Mouse (Mus musculus): ENCODE results near the gene Rnasel. TPM values are rescaled to one million over a fixed set of nuclear protein-coding genes. Genes with fewer than 3 reads are reported as not detected.

Rnasel gene
- polyA plus RNA-seq, 2 experiments, result 10.0 to 23.5 TPM

GRCm38 (mm10) chr1:153703445-153703991, 45.7 kb upstream of the Rnasel start:
- peak; percentile 49 for ATAC-seq (ENCODE audit: low FRiP score, low read depth)
- no peak overlapping the region for H3K9ac ChIP-seq (ENCODE audit: low read depth, low read length, severe bottlenecking)
- no peaks in the 10 kb centered on the region for H3K27me3 ChIP-seq (ENCODE audit: control insufficient read depth, insufficient read depth, low read length)
- TF ChIP-seq POLR2A (IDR thresholded peaks at IDR 0.05; ENCODE audit: borderline replicate concordance, extremely low read depth, insufficient read depth, insufficient read length), result no peak
- WGBS, result 7% methylated on average over 10 of the region's 12 CpGs
- no peaks in the 10 kb centered on the region for H3K36me3 ChIP-seq (ENCODE audit: control insufficient read depth, insufficient read depth, low read length)
- H3K4me1 ChIP-seq (ENCODE audit: control insufficient read depth, insufficient read depth, low read length), result peaks cover 52% of the 10 kb centered on the region
- H3K4me3 ChIP-seq (replicated peaks; ENCODE audit: low read length), result no peak overlapping the region
- no peak overlapping the region; the same call in 1 of the 2 replicates for H3K4me2 ChIP-seq (replicated peaks; ENCODE audit: low read depth, low read length, severe bottlenecking)
- 0 out of 2 replicates have a peak, but pooled peaks cover 4% of the 10 kb centered on the region for H3K9me3 ChIP-seq (ENCODE audit: control insufficient read depth, low read length)
- peak; percentile 64 for DNase-seq (ENCODE audit: low spot score)
- no peak overlapping the region for H3K27ac ChIP-seq (replicated peaks; ENCODE audit: low read depth, low read length)

GRCm38 (mm10) chr1:153704174-153704573, 45.1 kb upstream of the Rnasel start:
- WGBS, result 9% methylated on average over 7 of the region's 7 CpGs
- Histone ChIP-seq H3K36me3 (ENCODE audit: control insufficient read depth, insufficient read depth, low read length) (no peaks in the 10 kb centered on the region), H3K27me3 (ENCODE audit: control insufficient read depth, insufficient read depth, low read length) (no peaks in the 10 kb centered on the region), H3K4me2 (replicated peaks; ENCODE audit: low read depth, low read length, severe bottlenecking) (no peak overlapping the region), H3K4me1 (ENCODE audit: control insufficient read depth, insufficient read depth, low read length) (peaks cover 46% of the 10 kb centered on the region), H3K27ac (replicated peaks; ENCODE audit: low read depth, low read length) (no peak overlapping the region), H3K9me3 (ENCODE audit: control insufficient read depth, low read length) (0 out of 2 replicates have a peak, but pooled peaks cover 4% of the 10 kb centered on the region), H3K4me3 (replicated peaks; ENCODE audit: low read length) (no peak overlapping the region), H3K9ac (ENCODE audit: low read depth, low read length, severe bottlenecking) (no peak overlapping the region)
- TF ChIP-seq POLR2A (IDR thresholded peaks at IDR 0.05; ENCODE audit: borderline replicate concordance, extremely low read depth, insufficient read depth, insufficient read length), result no peak
- no peak for ATAC-seq (ENCODE audit: low FRiP score, low read depth)
- no peak for DNase-seq (ENCODE audit: low spot score)

- no peak overlapping the region for H3K4me2 ChIP-seq (replicated peaks; ENCODE audit: low read depth, low read length, severe bottlenecking)
- WGBS, result 26% methylated on average over 3 of the region's 3 CpGs
- H3K9ac ChIP-seq (ENCODE audit: low read depth, low read length, severe bottlenecking), result no peak overlapping the region
- no peak overlapping the region for H3K27ac ChIP-seq (replicated peaks; ENCODE audit: low read depth, low read length)
- peak; percentile 53 for DNase-seq (ENCODE audit: low spot score)
- H3K36me3 ChIP-seq (ENCODE audit: control insufficient read depth, insufficient read depth, low read length), result no peaks in the 10 kb centered on the region
- H3K4me1 ChIP-seq (ENCODE audit: control insufficient read depth, insufficient read depth, low read length), result peaks cover 38% of the 10 kb centered on the region
- no peak overlapping the region for H3K4me3 ChIP-seq (replicated peaks; ENCODE audit: low read length)
- TF ChIP-seq POLR2A (IDR thresholded peaks at IDR 0.05; ENCODE audit: borderline replicate concordance, extremely low read depth, insufficient read depth, insufficient read length), result no peak
- no peaks in the 10 kb centered on the region for H3K27me3 ChIP-seq (ENCODE audit: control insufficient read depth, insufficient read depth, low read length)
- ATAC-seq (ENCODE audit: low FRiP score, low read depth), result peak; percentile 77
- 0 out of 2 replicates have a peak, but pooled peaks cover 4% of the 10 kb centered on the region for H3K9me3 ChIP-seq (ENCODE audit: control insufficient read depth, low read length)
These were observed 44.2 kb upstream of the Rnasel start for GRCm38 (mm10) chr1:153704996-153705395.

- no peaks in the 10 kb centered on the region for H3K36me3 ChIP-seq (ENCODE audit: control insufficient read depth, insufficient read depth, low read length)
- peaks cover 17% of the 10 kb centered on the region for H3K4me1 ChIP-seq (ENCODE audit: control insufficient read depth, insufficient read depth, low read length)
- no peak overlapping the region for H3K4me3 ChIP-seq (replicated peaks; ENCODE audit: low read length)
- no peak overlapping the region for H3K9ac ChIP-seq (ENCODE audit: low read depth, low read length, severe bottlenecking)
- H3K27me3 ChIP-seq (ENCODE audit: control insufficient read depth, insufficient read depth, low read length), result no peaks in the 10 kb centered on the region
- DNase-seq (ENCODE audit: low spot score) (no peak), ATAC-seq (ENCODE audit: low FRiP score, low read depth) (no peak)
- 83% methylated on average over 5 of the region's 5 CpGs for WGBS
- no peak for TF ChIP-seq POLR2A (IDR thresholded peaks at IDR 0.05; ENCODE audit: borderline replicate concordance, extremely low read depth, insufficient read depth, insufficient read length)
- no peak overlapping the region for H3K27ac ChIP-seq (replicated peaks; ENCODE audit: low read depth, low read length)
- H3K9me3 ChIP-seq (ENCODE audit: control insufficient read depth, low read length), result 0 out of 2 replicates have a peak, but pooled peaks cover 4% of the 10 kb centered on the region
- H3K4me2 ChIP-seq (replicated peaks; ENCODE audit: low read depth, low read length, severe bottlenecking), result no peak overlapping the region
These were observed 40.6 kb upstream of the Rnasel start for GRCm38 (mm10) chr1:153708626-153709025.

- ATAC-seq (ENCODE audit: low FRiP score, low read depth), result no peak
- peaks cover 9% of the 10 kb centered on the region for H3K4me1 ChIP-seq (ENCODE audit: control insufficient read depth, insufficient read depth, low read length)
- 65% methylated on average over 5 of the region's 5 CpGs for WGBS
These were observed 39.8 kb upstream of the Rnasel start for GRCm38 (mm10) chr1:153709451-153709850.

More at GRCm38 (mm10) chr1:153709451-153709850, 39.8 kb upstream of the Rnasel start:
- Histone ChIP-seq H3K9me3 (ENCODE audit: control insufficient read depth, low read length) (0 out of 2 replicates have a peak, but pooled peaks cover 4% of the 10 kb centered on the region), H3K27ac (replicated peaks; ENCODE audit: low read depth, low read length) (no peak overlapping the region), H3K9ac (ENCODE audit: low read depth, low read length, severe bottlenecking) (no peak overlapping the region), H3K4me2 (replicated peaks; ENCODE audit: low read depth, low read length, severe bottlenecking) (no peak overlapping the region), H3K36me3 (ENCODE audit: control insufficient read depth, insufficient read depth, low read length) (no peaks in the 10 kb centered on the region), H3K27me3 (ENCODE audit: control insufficient read depth, insufficient read depth, low read length) (no peaks in the 10 kb centered on the region), H3K4me3 (replicated peaks; ENCODE audit: low read length) (no peak overlapping the region)
- no peak for DNase-seq (ENCODE audit: low spot score)
- no peak for TF ChIP-seq POLR2A (IDR thresholded peaks at IDR 0.05; ENCODE audit: borderline replicate concordance, extremely low read depth, insufficient read depth, insufficient read length)
